Mouse (Mus musculus) neutrophil, adult 5-6 weeks (primary cell): ENCODE measurements around the gene Mrc2. TPM values are rescaled to one million over a fixed set of nuclear protein-coding genes. Genes with fewer than 3 reads are reported as not detected.

Source experiments
- ATAC-seq: fragments of 151-379, 151-347 bp; 2 replicates; pipeline ENCODE4 v1.8.0; 2017; ENCODE audit warnings: mild to moderate bottlenecking, moderate TSS enrichment; ENCODE audit not compliant: insufficient number of reproducible peaks, poor library complexity, low FRiP score, severe bottlenecking; ENCODE audit errors: extremely low read depth
- total RNA-seq: library from RNA; stranded (forward); fragments of 200-1000 nt; gene quantifications from 2 replicates; pipeline ENCODE4 v1.2.3, GENCODE M21; 2017

The Mrc2 gene
- total RNA-seq, 1 experiment from 2014 or later: 0.47 TPM

- ATAC-seq: no peak
These were observed 46.4 kb downstream of the Mrc2 start for GRCm38 (mm10) chr11:105338596-105339390.

GRCm38 (mm10) chr11:105345284-105345683, 52.8 kb downstream of the Mrc2 start:
- no peak for ATAC-seq

- ATAC-seq: peak; percentile 26; the same call in 1 of the 2 replicates
These were observed 55.0 kb downstream of the Mrc2 start for GRCm38 (mm10) chr11:105347162-105348161.

GRCm38 (mm10) chr11:105348495-105348982, 56.1 kb downstream of the Mrc2 start:
- no peak for ATAC-seq

- ATAC-seq: no peak
These were observed 57.4 kb downstream of the Mrc2 start for GRCm38 (mm10) chr11:105349780-105350324.

DNA sequence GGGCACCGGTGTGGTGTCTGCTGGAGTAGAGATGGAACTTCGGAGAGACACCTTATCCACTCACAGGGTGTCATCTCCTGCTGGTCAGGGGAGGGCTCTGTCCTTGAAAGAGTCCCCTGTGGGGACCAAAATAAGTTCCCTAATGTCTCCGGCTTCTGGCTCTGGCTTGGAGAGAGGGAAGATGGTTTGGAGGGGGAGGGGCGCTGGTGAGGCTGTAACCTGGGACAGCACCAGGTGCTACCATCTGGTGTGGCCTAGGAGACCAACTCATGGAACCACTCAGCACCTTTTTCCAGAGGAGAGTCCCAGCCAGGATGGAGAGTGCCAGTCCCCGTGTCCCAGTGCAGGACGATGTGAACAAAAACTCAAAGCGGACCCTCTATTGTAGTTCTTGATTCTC, 58.2 kb downstream of the Mrc2 start:
- no peak for ATAC-seq

DNA sequence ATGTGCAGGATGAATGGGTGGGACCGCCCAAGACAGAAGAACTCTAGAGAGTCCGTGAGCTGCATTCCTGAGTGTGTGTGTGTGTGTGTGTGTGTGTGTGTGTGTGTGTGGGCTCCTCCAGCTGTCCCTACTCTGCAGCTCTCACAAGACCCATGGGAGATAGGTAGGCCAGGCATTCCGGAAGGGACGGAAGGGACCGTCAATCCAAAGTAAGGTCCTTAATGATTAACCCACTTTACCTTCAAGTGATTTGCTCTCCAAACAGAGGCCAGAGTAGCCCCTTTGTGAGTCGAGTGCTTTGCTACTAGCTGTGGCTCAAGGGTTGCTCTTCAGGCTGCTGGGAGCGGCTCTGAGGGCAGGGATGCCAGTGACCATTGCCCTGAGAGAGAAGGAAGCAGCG, 59.7 kb downstream of the Mrc2 start:
- ATAC-seq: no peak

- ATAC-seq: no peak
These were observed 60.8 kb downstream of the Mrc2 start for GRCm38 (mm10) chr11:105352954-105353890.

DNA sequence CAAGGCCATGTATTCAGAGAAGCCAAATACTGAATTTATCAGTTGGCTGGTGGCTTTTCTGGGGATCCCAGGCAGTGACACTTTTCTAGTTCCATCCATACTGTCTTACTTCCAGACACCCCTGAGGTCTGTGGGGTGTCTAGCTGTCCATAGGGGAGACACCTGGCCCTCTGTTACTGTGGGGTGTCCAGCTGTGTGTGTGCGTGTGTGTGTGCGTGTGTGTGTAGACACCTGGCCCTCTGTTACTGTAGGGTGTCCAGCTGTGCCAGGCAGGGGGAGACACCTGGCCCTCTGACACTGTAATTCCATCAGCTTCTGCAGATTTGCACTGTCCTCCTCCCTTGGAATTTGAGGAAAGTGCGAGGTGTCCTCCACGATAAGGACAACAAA, 61.4 kb downstream of the Mrc2 start:
- no peak for ATAC-seq

GRCm38 (mm10) chr11:105356301-105356700, 63.9 kb downstream of the Mrc2 start:
- ATAC-seq: no peak

DNA sequence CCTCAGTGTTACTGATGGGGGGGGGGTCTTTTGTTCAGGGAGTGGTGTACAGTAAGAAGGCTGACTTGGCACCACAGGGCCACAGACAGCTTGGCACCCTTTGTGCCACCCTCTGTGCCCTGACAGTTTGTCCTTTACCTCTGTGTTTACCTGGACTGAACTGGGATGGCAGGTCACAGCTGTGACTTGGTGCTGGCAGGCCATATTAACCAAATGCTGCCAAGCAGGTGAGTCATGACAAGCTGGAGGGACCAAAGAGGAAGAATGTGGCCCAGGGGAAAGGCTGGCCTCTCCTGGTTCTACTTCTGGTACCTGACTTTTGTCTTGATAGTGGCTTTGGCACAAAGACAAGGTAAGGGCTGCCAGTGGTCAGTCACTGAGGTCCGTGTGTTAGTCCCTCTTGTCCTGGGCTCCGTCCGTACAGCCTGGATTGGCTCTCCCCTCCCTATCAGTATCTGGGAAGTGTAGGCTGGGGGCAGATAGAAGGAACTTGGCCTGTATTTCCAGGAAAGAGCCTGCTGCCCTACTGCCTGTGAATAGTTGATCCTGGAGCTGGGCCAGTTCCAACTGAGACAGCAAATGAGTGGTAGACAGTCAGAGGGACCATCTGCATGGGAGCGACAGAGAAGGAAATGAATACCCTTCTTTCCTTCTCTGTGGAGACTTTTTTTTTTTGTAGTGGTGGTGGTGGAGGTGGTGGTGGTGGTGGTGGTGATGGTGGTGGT, 69.8 kb downstream of the Mrc2 start:
- ATAC-seq: no peak

GRCm38 (mm10) chr11:105362946-105363597, 70.6 kb downstream of the Mrc2 start:
- no peak for ATAC-seq

GRCm38 (mm10) chr11:105363598-105364385, 71.3 kb downstream of the Mrc2 start:
- no peak for ATAC-seq

- ATAC-seq: no peak
These were observed 72.1 kb downstream of the Mrc2 start for GRCm38 (mm10) chr11:105364386-105365065.

GRCm38 (mm10) chr11:105365611-105366010, 73.2 kb downstream of the Mrc2 start:
- no peak for ATAC-seq

DNA sequence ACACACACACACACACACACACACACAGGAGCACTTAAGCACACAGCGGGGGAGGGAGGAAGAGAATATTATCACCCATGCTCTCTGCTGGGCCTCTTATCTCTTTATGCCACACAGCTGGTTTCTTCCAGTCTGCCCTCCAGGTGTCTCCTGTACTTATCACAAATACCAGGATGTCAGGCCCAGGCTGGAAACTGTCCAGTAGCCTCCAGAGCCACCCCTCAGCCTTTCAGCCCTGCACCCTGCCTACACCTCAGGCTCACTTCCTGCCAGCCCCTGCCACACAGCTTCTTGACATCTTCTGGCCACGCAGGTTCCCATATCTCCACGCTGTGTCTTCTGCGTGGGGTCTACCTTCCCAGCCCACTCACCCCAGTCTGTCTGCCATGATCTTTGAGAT, 73.6 kb downstream of the Mrc2 start:
- no peak for ATAC-seq
